Mouse (Mus musculus): Measurements from ENCODE around the gene Slc2a10. TPM values are rescaled to one million over a fixed set of nuclear protein-coding genes. Genes with fewer than 3 reads are reported as not detected.
A peak's percentile ranks its signal among the peaks of the same experiment; 100 is the strongest.
"Not testable (repeated sequence)": the region's sequence is repeated elsewhere in the genome, so short reads cannot be mapped to it uniquely, and the experiment has no call there.

Slc2a10 gene
- total RNA-seq, 1 experiment = 0.27 TPM

- no peak overlapping the region for H3K27ac ChIP-seq (ENCODE audit: insufficient read depth, low read depth, low read length, poor library complexity, severe bottlenecking)
- H3K9me3 ChIP-seq (ENCODE audit: control insufficient read depth, insufficient read depth, low read depth, low read length) = no peaks in the 10 kb centered on the region
- no peak overlapping the region for H3K9ac ChIP-seq (ENCODE audit: insufficient read depth, low read depth, low read length, poor library complexity, severe bottlenecking)
- H3K4me1 ChIP-seq (ENCODE audit: control insufficient read depth in 2 of 2, insufficient read depth in 2 of 2, low read length in 2 of 2, poor library complexity in 1 of 2) = peaks cover 2% of the 10 kb centered on the region in 2 experiments; a peak in 1 of 4 replicates
- in situ Hi-C loops (cut with MboI; ENCODE audit: low sequenced_read_pairs in 2 of 2, unreplicated experiment in 2 of 2) = no loop called here
- no peak for DNase-seq (ENCODE audit: low read depth, low spot score)
- H3K4me3 ChIP-seq (ENCODE audit: insufficient read depth in 1 of 2, low read depth in 1 of 2, low read length in 2 of 2, poor library complexity in 1 of 2, severe bottlenecking in 1 of 2) = no peak overlapping the region
- H3K36me3 ChIP-seq (ENCODE audit: control insufficient read depth, insufficient read depth, low read length, poor library complexity, severe bottlenecking) = no peaks in the 10 kb centered on the region
- no peak for TF ChIP-seq ZC3H11A (IDR thresholded peaks at IDR 0.05; ENCODE audit: borderline replicate concordance, low read depth, low read length)
Measured at GRCm38 (mm10) chr2:165510466-165510865, 6.9 kb downstream of the Slc2a10 start.

DNA sequence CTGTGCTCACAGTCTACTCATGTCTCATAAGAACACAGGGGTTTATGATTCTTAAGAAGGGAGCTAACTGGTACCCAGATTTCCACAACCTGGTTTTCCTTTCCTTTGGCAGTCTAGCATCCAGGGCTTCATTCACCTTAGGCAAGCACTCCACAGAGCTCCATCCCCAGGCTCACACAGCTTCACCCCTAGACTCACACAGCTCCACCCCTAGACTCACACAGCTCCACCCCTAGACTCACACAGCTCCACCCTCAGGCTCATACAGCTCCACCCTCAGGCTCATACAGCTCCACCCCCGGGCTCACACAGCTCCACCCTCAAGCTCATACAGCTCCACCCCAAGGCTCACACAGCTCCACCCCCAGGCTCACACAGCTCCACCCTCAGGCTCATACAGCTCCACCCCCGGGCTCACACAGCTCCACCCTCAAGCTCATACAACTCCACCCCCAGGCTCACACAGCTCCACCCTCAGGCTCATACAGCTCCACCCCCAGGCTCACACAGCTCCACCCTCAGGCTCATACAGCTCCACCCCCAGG lies 7.4 kb downstream of the Slc2a10 start:
- H3K9ac ChIP-seq (ENCODE audit: insufficient read depth, low read depth, low read length, poor library complexity, severe bottlenecking); in situ Hi-C loops (cut with MboI; ENCODE audit: low sequenced_read_pairs in 2 of 2, unreplicated experiment in 2 of 2); H3K4me1 ChIP-seq (ENCODE audit: control insufficient read depth in 2 of 2, insufficient read depth in 2 of 2, low read length in 2 of 2, poor library complexity in 1 of 2); H3K9me3 ChIP-seq (ENCODE audit: control insufficient read depth, insufficient read depth, low read depth, low read length); H3K27ac ChIP-seq (ENCODE audit: insufficient read depth, low read depth, low read length, poor library complexity, severe bottlenecking); H3K36me3 ChIP-seq (ENCODE audit: control insufficient read depth, insufficient read depth, low read length, poor library complexity, severe bottlenecking); H3K4me3 ChIP-seq (ENCODE audit: insufficient read depth in 1 of 2, low read depth in 1 of 2, low read length in 2 of 2, poor library complexity in 1 of 2, severe bottlenecking in 1 of 2): not testable (repeated sequence)
- peak; percentile 36 for DNase-seq (ENCODE audit: low read depth, low spot score)

DNA sequence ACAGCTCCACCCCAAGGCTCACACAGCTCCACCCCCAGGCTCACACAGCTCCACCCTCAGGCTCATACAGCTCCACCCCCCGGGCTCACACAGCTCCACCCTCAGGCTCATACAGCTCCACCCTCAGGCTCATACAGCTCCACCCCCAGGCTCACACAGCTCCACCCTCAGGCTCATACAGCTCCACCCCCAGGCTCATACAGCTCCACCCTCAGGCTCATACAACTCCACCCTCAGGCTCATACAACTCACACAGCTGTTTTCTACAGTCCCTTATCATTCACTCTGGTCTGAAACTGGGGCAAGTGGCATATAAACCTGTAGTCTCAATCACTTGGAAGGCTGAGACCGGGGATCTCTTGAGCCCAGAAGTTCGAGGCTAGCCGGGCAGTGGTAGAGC lies 7.9 kb downstream of the Slc2a10 start:
- peak; percentile 47 for DNase-seq (ENCODE audit: low read depth, low spot score)
- H3K9me3 ChIP-seq (ENCODE audit: control insufficient read depth, insufficient read depth, low read depth, low read length); H3K9ac ChIP-seq (ENCODE audit: insufficient read depth, low read depth, low read length, poor library complexity, severe bottlenecking); H3K27ac ChIP-seq (ENCODE audit: insufficient read depth, low read depth, low read length, poor library complexity, severe bottlenecking); in situ Hi-C loops (cut with MboI; ENCODE audit: low sequenced_read_pairs in 2 of 2, unreplicated experiment in 2 of 2); H3K4me3 ChIP-seq (ENCODE audit: insufficient read depth in 1 of 2, low read depth in 1 of 2, low read length in 2 of 2, poor library complexity in 1 of 2, severe bottlenecking in 1 of 2); H3K36me3 ChIP-seq (ENCODE audit: control insufficient read depth, insufficient read depth, low read length, poor library complexity, severe bottlenecking); H3K4me1 ChIP-seq (ENCODE audit: control insufficient read depth in 2 of 2, insufficient read depth in 2 of 2, low read length in 2 of 2, poor library complexity in 1 of 2): not testable (repeated sequence)

- Histone ChIP-seq H3K9me3 (ENCODE audit: control insufficient read depth, insufficient read depth, low read depth, low read length) (no peaks in the 10 kb centered on the region), H3K36me3 (ENCODE audit: control insufficient read depth, insufficient read depth, low read length, poor library complexity, severe bottlenecking) (no peaks in the 10 kb centered on the region), H3K27ac (ENCODE audit: insufficient read depth, low read depth, low read length, poor library complexity, severe bottlenecking) (no peak overlapping the region), H3K4me1 (ENCODE audit: control insufficient read depth in 2 of 2, insufficient read depth in 2 of 2, low read length in 2 of 2, poor library complexity in 1 of 2) (peaks cover 2% of the 10 kb centered on the region in 2 experiments; a peak in 2 of 4 replicates), H3K9ac (ENCODE audit: insufficient read depth, low read depth, low read length, poor library complexity, severe bottlenecking) (no peak overlapping the region), H3K4me3 (ENCODE audit: insufficient read depth in 1 of 2, low read depth in 1 of 2, low read length in 2 of 2, poor library complexity in 1 of 2, severe bottlenecking in 1 of 2) (no peak overlapping the region)
- in situ Hi-C loops (cut with MboI; ENCODE audit: low sequenced_read_pairs in 2 of 2, unreplicated experiment in 2 of 2) = no loop called here
- DNase-seq (ENCODE audit: low read depth, low spot score) = no peak
- TF ChIP-seq CHD2 (IDR thresholded peaks at IDR 0.05; ENCODE audit: low read depth, low read length) (no peak), MAFK (IDR thresholded peaks at IDR 0.05; ENCODE audit: insufficient read depth, low read depth, low read length) (no peak), ZNF384 (IDR thresholded peaks at IDR 0.05; ENCODE audit: low read depth, low read length) (no peak), HCFC1 (IDR thresholded peaks at IDR 0.05; ENCODE audit: borderline replicate concordance, insufficient read depth, low read length) (no peak), ZC3H11A (IDR thresholded peaks at IDR 0.05; ENCODE audit: borderline replicate concordance, low read depth, low read length) (no peak)
Measured at GRCm38 (mm10) chr2:165512426-165512825, 8.8 kb downstream of the Slc2a10 start.

DNA sequence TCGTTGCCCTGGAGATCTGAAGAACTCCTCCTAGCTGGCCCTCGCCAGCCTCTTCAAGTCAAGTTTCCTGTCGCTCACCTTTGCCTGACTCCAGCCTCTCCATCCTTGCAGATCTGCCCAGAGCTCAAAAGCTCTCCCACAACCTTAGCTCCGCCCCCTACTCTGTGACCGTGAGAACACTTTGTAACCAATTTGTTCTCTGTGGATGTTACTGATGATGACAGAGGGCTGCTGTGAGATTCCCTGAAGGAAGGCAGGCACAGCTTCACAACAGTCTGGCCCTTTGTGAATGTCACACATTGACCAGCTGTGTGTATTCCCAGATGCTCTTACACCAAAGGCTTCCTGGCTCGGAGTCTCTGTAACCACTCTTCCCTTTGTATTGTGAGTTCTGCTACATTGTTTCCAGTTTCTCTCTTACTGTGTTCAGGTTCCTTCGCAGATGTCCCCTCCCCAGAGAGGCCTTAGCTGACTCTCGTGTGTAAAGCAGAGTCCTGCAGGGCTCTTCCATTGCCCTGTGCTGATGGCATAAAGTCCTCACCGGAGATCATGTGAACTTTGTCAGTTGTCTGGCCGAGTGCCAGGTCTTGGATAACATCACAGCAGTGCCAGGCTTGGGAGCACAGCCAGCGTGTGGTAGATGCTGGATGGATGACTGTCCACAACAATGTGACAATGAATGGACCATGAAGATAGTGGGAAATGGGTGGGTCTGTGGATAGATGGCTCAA lies 9.4 kb downstream of the Slc2a10 start:
- Histone ChIP-seq H3K4me1 (ENCODE audit: control insufficient read depth in 2 of 2, insufficient read depth in 2 of 2, low read length in 2 of 2, poor library complexity in 1 of 2) (peaks cover 2% of the 10 kb centered on the region in 2 experiments; a peak in 2 of 4 replicates), H3K9ac (ENCODE audit: insufficient read depth, low read depth, low read length, poor library complexity, severe bottlenecking) (no peak overlapping the region), H3K36me3 (ENCODE audit: control insufficient read depth, insufficient read depth, low read length, poor library complexity, severe bottlenecking) (no peaks in the 10 kb centered on the region), H3K9me3 (ENCODE audit: control insufficient read depth, insufficient read depth, low read depth, low read length) (no peaks in the 10 kb centered on the region), H3K27ac (ENCODE audit: insufficient read depth, low read depth, low read length, poor library complexity, severe bottlenecking) (no peak overlapping the region), H3K4me3 (ENCODE audit: insufficient read depth in 1 of 2, low read depth in 1 of 2, low read length in 2 of 2, poor library complexity in 1 of 2, severe bottlenecking in 1 of 2) (no peak overlapping the region)
- in situ Hi-C loops (cut with MboI; ENCODE audit: low sequenced_read_pairs in 2 of 2, unreplicated experiment in 2 of 2) = no loop called here
- peak; percentile 48 for DNase-seq (ENCODE audit: low read depth, low spot score)
- no peak for TF ChIP-seq HCFC1 (IDR thresholded peaks at IDR 0.05; ENCODE audit: borderline replicate concordance, insufficient read depth, low read length)
- no peak for TF ChIP-seq ZC3H11A (IDR thresholded peaks at IDR 0.05; ENCODE audit: borderline replicate concordance, low read depth, low read length)
- no peak for TF ChIP-seq ZNF384 (IDR thresholded peaks at IDR 0.05; ENCODE audit: low read depth, low read length)
- TF ChIP-seq MAFK (IDR thresholded peaks at IDR 0.05; ENCODE audit: insufficient read depth, low read depth, low read length) = no peak

All from ES-E14 (cell line).